Mouse (Mus musculus): ENCODE data around the gene Rab3c. TPM values are rescaled to one million over a fixed set of nuclear protein-coding genes. Genes with fewer than 3 reads are reported as not detected.

Gene Rab3c
- polyA plus RNA-seq, 1 experiment, result 89.6 TPM

DNA sequence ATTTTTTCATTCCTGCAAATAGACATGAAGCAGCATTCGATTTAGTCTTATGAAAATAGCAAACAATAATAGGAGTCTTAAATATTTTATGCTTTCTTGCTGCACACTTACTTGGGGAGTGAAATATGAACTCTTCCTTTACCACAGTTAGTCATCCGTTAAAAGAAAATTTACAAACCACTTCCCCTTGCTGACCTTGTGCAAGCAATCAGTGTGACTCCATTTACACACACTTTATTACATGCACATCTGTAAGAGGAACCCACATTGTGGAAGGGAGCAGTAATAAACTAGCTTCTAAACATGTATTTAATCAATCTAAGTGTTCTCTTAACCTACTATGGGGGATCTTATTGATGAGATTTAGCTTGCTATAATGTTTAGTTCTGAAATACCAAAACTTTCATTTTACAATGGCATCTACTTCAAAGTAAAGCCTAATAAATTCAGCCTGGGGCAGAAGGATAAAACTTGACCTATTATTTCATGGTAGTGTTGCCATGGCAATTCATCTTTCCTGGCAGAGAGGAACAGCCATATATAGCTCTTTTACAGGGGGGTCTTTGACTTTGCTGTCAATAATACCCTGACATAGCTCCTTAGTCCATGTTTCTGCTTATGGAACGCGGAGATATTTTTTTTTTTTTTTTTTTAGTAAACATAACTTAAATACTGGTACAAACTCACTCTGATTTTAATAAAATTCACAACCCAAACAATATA, 95.7 kb downstream of the Rab3c start:
- DNase-seq (ENCODE audit: low read depth), result peak; percentile 63
- TF ChIP-seq POLR2A (IDR thresholded peaks at IDR 0.05; ENCODE audit: borderline replicate concordance, extremely low read depth, insufficient read depth, insufficient read length, poor library complexity, severe bottlenecking) (no peak), CTCF (IDR thresholded peaks at IDR 0.05; ENCODE audit: borderline replicate concordance, extremely low read depth, insufficient read depth, insufficient read length) (no peak)

DNA sequence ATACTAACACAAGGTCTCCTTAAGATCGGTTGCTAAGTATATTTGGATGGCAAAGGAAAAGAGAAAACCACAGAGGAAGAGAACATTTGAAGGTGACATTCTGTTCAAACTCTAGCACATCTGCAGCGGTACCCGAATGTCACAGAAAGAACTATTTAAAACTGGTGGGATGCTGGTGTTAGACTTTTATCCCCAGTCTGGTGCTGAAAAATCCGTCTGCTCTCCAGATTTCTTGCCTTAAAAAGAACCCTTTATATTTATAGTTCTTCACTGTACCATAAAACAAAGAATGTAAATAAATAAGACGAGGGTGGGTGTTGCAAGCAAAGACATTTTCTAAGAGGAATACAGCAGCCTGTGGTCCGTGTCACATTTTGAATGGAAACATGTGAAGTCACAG, 105.1 kb downstream of the Rab3c start:
- no peak for TF ChIP-seq POLR2A (IDR thresholded peaks at IDR 0.05; ENCODE audit: borderline replicate concordance, extremely low read depth, insufficient read depth, insufficient read length, poor library complexity, severe bottlenecking)
- no peak for TF ChIP-seq CTCF (IDR thresholded peaks at IDR 0.05; ENCODE audit: borderline replicate concordance, extremely low read depth, insufficient read depth, insufficient read length)

DNA sequence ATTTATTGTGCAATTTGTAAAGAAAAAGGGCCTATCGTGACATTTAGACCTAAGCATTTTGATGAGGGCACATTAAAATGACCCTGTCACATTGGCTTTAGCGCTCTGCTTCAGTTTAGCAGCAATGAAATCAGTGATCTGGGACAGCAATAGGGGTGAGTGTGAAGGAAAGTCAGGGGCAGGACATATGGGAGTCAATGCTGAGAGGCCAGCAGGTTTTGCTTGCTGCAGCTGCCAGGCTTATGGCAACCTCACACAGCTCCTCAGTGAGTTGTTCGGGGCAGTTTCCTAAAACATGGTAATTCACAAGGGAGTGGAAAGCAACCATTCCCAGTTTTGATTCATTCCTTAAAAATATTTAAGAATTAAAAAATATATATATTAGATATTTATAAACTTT, 111.1 kb downstream of the Rab3c start:
- no peak for TF ChIP-seq POLR2A (IDR thresholded peaks at IDR 0.05; ENCODE audit: borderline replicate concordance, extremely low read depth, insufficient read depth, insufficient read length, poor library complexity, severe bottlenecking)
- TF ChIP-seq CTCF (IDR thresholded peaks at IDR 0.05; ENCODE audit: borderline replicate concordance, extremely low read depth, insufficient read depth, insufficient read length), result no peak
- DNase-seq (ENCODE audit: low read depth), result peak; percentile 36

More for the DNA sequence above, 105.1 kb downstream of the Rab3c start:
- DNase-seq (ENCODE audit: low read depth), result no peak

DNA sequence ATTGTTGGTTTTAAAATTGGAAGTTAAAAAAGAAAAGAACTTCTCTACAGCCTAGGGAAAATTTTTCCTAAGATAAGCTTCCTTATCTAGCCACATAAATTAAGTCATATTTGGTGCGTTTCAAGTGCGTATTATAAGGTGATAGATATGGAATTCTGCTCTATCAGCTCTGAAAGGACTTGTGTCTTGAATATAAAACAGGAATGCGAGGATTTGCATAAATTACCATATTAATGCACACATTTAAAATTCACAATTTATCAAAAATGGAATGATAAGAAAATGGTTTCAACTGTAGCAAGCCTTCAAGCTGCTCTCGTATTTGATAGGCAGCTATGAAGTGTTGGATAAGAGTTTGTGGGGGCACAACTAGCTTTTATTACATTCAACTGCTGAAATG, 111.6 kb downstream of the Rab3c start:
- peak; percentile 58 for DNase-seq (ENCODE audit: low read depth)
- TF ChIP-seq CTCF (IDR thresholded peaks at IDR 0.05; ENCODE audit: borderline replicate concordance, extremely low read depth, insufficient read depth, insufficient read length) (no peak), POLR2A (IDR thresholded peaks at IDR 0.05; ENCODE audit: borderline replicate concordance, extremely low read depth, insufficient read depth, insufficient read length, poor library complexity, severe bottlenecking) (no peak)

DNA sequence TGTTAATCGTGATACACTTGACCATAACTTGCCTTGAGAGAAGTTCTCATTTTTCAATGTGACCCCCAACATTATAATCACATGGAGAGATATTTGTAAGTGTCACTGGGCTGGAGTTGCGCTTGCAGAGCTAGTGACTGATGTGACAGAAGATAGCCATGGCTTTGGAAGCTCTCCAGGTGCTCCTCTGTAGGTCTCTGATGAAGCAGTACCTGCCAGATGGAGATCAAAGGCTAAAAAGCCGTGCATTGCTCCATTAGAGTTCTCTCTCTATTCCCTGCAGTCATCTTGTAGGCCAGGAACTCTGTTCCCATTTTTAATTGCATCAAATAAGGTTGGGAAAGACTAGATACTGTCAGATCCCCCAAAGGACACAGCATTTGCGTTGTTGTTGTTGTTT, 112.2 kb downstream of the Rab3c start:
- DNase-seq (ENCODE audit: low read depth), result no peak
- TF ChIP-seq POLR2A (IDR thresholded peaks at IDR 0.05; ENCODE audit: borderline replicate concordance, extremely low read depth, insufficient read depth, insufficient read length, poor library complexity, severe bottlenecking) (no peak), CTCF (IDR thresholded peaks at IDR 0.05; ENCODE audit: borderline replicate concordance, extremely low read depth, insufficient read depth, insufficient read length) (no peak)

DNA sequence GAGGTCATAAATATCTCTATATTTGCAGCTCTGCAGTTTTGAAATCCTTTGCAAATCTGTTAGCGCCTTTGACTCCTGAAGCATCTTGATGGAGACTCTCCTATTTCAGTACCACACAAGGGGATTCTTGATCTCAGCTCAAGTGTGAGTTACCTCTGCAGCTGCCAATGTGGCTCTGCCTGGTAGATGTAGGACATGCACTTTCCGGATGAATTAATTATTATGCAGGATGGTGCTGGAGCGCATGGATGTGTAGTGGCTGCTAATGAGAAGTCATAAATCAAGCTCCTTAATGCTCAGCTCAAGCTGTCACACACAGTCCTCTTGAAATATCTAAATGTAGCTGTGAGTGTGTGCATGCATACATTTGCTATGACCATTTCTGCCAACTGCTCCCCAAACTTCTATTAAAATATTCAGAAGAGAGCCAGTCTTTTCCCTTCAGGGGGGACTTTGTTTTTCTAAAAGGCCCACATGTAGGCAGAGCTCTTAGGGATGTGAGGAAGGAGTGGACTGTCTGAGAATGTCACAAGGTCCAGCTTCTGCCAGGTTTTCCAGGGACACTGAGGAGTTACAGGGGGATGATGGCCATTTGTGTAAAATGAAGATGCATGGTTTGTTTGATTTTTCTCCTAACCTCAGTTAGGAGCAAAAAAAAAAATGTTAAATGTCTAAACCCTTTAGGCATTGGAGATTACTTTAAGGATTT, 114.0 kb downstream of the Rab3c start:
- TF ChIP-seq CTCF (IDR thresholded peaks at IDR 0.05; ENCODE audit: borderline replicate concordance, extremely low read depth, insufficient read depth, insufficient read length), result no peak
- TF ChIP-seq POLR2A (IDR thresholded peaks at IDR 0.05; ENCODE audit: borderline replicate concordance, extremely low read depth, insufficient read depth, insufficient read length, poor library complexity, severe bottlenecking), result no peak
- DNase-seq (ENCODE audit: low read depth), result peak; percentile 78

DNA sequence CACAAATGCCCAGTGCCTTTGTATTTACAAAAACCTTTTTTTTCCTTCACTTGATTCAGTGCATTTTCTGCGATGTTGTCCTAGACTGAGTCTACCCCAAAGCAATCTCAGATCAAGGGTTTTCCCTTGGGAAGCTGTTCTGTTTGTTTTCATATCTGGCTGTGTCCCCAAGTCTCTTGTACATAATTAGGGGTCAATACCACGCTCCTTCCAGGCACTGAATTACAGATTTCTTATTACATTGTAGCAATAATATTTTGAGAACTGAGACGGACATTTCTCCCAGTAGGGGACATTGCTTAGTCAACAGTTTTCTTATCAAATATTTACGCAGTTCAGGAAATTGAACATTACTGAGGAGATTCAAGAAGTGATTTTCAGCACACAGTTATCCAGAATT, 120.8 kb downstream of the Rab3c start:
- DNase-seq (ENCODE audit: low read depth), result peak; percentile 46
- TF ChIP-seq POLR2A (IDR thresholded peaks at IDR 0.05; ENCODE audit: borderline replicate concordance, extremely low read depth, insufficient read depth, insufficient read length, poor library complexity, severe bottlenecking) (no peak), CTCF (IDR thresholded peaks at IDR 0.05; ENCODE audit: borderline replicate concordance, extremely low read depth, insufficient read depth, insufficient read length) (no peak)

DNA sequence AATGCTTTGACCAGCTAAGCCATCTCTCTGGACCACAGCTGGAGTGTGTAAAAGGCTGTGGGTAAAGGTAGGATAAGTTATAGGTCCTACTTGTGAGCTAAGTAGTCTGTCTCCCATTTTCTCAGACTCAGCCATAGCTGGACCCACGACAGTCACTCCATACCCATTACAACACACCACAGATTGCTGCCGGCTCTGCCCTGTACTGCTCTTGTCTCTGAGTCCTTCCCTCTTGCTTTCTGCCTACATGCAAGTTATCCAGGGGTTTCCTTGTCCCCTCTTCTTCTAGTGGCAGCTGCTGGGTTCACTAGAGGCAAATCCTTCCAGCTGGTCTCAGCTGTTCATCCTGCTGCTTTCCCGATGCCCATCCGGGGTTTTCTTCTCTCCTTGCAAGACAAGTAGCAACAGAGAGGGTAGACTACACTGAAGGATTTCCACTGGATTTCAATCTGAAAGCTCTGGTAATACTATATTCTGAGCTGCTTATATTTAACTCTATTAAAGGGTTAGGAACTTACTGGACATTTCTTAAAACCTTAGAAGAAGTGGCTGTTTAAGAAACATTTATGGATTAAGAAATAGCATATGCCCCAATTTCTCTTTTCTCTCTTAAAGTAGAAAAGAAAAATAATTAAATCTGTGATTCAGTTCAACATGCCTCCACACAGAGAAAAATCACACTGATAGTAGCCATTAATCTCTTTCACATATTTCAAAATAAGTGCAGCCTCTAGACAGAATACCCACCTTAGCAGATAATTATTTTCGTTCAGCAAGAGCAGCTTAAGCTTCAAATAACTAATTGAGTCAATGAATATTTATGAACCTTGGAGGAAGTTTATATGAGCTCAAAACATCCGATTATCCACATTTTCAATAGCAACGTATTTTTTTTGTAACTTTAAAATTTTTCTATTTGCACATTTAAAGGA, 121.9 kb downstream of the Rab3c start:
- peak; percentile 65 for DNase-seq (ENCODE audit: low read depth)
- TF ChIP-seq CTCF (IDR thresholded peaks at IDR 0.05; ENCODE audit: borderline replicate concordance, extremely low read depth, insufficient read depth, insufficient read length) (no peak), POLR2A (IDR thresholded peaks at IDR 0.05; ENCODE audit: borderline replicate concordance, extremely low read depth, insufficient read depth, insufficient read length, poor library complexity, severe bottlenecking) (no peak)

DNA sequence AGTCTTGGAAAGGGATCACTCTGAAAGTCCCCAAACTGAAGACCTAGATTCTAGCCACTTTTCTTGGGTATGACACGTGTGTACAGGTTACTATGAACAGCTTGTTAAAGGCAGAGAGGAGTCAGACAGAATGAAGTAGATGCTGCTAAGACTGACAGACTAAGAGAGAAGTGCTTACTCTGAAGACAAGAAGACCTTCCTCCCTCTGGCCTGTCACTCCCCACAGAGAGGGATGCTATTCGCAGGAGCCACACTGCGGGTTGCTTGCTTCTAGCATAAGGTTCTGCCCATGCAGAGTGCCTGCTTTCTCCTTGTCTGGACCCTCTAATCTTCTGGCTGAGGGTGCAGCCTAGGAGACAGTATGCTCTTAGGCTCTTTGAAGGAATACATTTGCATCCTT, 135.3 kb downstream of the Rab3c start:
- DNase-seq (ENCODE audit: low read depth), result no peak
- TF ChIP-seq POLR2A (IDR thresholded peaks at IDR 0.05; ENCODE audit: borderline replicate concordance, extremely low read depth, insufficient read depth, insufficient read length, poor library complexity, severe bottlenecking) (no peak), CTCF (IDR thresholded peaks at IDR 0.05; ENCODE audit: borderline replicate concordance, extremely low read depth, insufficient read depth, insufficient read length) (no peak)

DNA sequence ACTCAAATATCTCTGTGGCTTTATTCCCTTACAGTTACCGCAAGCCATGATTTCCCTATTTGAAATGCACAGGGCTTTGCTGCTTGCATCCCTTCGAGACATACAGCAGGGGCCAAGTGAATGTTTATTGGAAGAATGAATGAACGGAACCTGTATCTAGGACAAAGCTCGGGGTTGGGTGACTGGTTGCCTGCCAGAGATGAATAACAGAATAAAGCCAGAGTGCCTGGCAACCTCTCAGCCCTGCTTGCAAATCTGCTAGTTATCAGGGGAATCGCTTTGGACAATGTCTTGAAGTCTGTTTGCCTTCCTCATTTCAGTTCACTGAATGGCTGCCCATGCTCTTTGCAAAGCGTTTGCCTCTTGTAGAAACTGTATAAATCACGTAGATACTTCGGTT, 135.8 kb downstream of the Rab3c start:
- DNase-seq (ENCODE audit: low read depth), result peak; percentile 91
- TF ChIP-seq POLR2A (IDR thresholded peaks at IDR 0.05; ENCODE audit: borderline replicate concordance, extremely low read depth, insufficient read depth, insufficient read length, poor library complexity, severe bottlenecking) (no peak), CTCF (IDR thresholded peaks at IDR 0.05; ENCODE audit: borderline replicate concordance, extremely low read depth, insufficient read depth, insufficient read length) (no peak)

DNA sequence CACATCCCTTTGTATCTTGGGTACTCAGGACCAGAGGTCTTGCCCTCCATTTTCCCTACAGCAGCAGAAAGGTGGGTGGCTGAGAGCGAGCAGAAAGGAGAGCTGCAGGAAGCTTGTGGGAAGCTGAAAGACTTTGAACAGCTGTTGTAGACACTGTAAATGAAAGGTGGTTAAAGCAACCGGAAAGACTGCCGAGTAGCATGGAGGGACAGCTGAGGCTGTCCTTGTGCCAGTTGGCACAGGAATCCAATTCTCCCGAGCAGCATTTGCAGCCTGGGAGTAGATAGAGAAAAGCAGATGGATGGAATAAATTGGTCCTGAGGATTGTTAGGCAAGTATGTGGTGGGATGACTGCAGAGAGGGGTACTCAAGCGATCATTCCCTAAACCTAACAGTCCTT, 141.5 kb downstream of the Rab3c start:
- TF ChIP-seq POLR2A (IDR thresholded peaks at IDR 0.05; ENCODE audit: borderline replicate concordance, extremely low read depth, insufficient read depth, insufficient read length, poor library complexity, severe bottlenecking) (no peak), CTCF (IDR thresholded peaks at IDR 0.05; ENCODE audit: borderline replicate concordance, extremely low read depth, insufficient read depth, insufficient read length) (no peak)
- DNase-seq (ENCODE audit: low read depth), result peak; percentile 92

All from brain, embryonic 14.5 days (tissue).